8 mouse cellular contexts compared by ENCODE assay signal in the genomic region with DNA sequence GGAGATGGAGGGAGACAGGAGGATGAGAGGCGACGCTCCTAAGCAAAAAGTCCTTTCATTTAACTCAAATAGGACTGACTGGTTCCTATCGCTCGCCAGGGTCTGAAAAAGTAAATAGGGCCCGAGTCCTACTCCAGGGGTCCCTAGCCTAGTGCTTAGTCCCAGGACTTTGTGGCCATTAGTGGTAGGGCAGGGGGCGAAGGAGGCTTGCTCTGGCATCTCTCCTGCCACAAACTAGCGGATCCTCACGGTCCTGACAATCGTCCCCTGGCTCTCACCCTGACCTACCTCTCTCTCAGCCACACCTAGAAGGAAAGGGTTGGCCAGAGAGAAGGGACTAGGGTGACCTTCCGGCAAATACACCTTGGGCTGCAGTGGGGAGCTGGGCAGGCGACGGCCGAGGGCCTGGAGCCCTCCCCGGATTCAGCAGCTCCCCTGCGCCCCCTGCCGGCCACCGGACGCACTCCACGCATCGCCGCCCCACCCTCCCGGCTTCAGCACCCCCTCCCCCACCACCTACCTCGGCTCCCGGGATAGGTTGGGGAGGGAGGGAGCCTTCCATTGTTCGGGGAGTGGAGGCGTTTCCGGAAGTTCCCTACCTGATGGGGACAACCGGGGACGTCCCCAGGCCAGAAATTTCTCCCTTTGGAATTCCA.
DNase-seq lines count a peak whose midpoint lies in the region; ATAC-seq lines count a peak whose summit lies in the region.

No protein-coding gene starts in this region.

- ATAC-seq in embryonic facial prominence, embryonic 11.5 days (replicated peaks; ENCODE audit: insufficient number of reproducible peaks, low FRiP score, low TSS enrichment, low read depth) = peak; percentile 76
- ATAC-seq in midbrain, embryonic 11.5 days (ENCODE audit: low FRiP score) = peak; percentile 91

- peaks cover 2% of the 10 kb centered on the region; the same call in 1 of the 2 replicates for H3K4me1 ChIP-seq in embryonic facial prominence, embryonic 11.5 days (ENCODE audit: control insufficient read depth, insufficient read depth, low read length)
- H3K4me1 ChIP-seq in limb, embryonic 10.5 days = peaks cover 32% of the 10 kb centered on the region
- peaks cover 15% of the 10 kb centered on the region for H3K4me1 ChIP-seq in midbrain, embryonic 11.5 days (ENCODE audit: control insufficient read depth, insufficient read depth, low read length)

- no peaks in the 10 kb centered on the region for H3K9me3 ChIP-seq in embryonic facial prominence, embryonic 11.5 days (replicated peaks; ENCODE audit: control insufficient read depth, low read length)
- H3K9me3 ChIP-seq in limb, embryonic 10.5 days (replicated peaks) = no peaks in the 10 kb centered on the region
- H3K9me3 ChIP-seq in midbrain, embryonic 11.5 days (ENCODE audit: control insufficient read depth, low read length) = no peaks in the 10 kb centered on the region

- H3K9ac ChIP-seq in embryonic facial prominence, embryonic 11.5 days (replicated peaks; ENCODE audit: low read length) = peak overlapping the region; percentile 41
- H3K9ac ChIP-seq in midbrain, embryonic 11.5 days (ENCODE audit: low read length) = peak overlapping the region; percentile 43

- no peaks in the 10 kb centered on the region for H3K36me3 ChIP-seq in embryonic facial prominence, embryonic 11.5 days (replicated peaks; ENCODE audit: control insufficient read depth, insufficient read depth, low read depth, low read length)
- H3K36me3 ChIP-seq in limb, embryonic 10.5 days = no peaks in the 10 kb centered on the region
- no peaks in the 10 kb centered on the region for H3K36me3 ChIP-seq in midbrain, embryonic 11.5 days (ENCODE audit: control insufficient read depth, insufficient read depth, low read length)

- peak; percentile 94 for DNase-seq in adrenal gland, postnatal 10 days
- peak; percentile 88 for DNase-seq in embryonic facial prominence, embryonic 11.5 days (ENCODE audit: low spot score)
- peak; percentile 89 to 93 for DNase-seq in heart, adult 18-20 months
- peak; percentile 86 for DNase-seq in kidney, adult 18-20 months
- peak; percentile 98 for DNase-seq in limb, embryonic 10.5 days (ENCODE audit: low spot score)
- DNase-seq in midbrain, embryonic 11.5 days (ENCODE audit: low spot score, missing footprints) = peak; percentile 99
- DNase-seq in right cerebral cortex, postnatal 36 days (ENCODE audit: low spot score in 2 of 2) = peak; percentile 59 to 68
- peak; percentile 80 to 86 for DNase-seq in urinary bladder, postnatal 36 days (ENCODE audit: low spot score in 2 of 2)

- no peak overlapping the region for H3K27ac ChIP-seq in embryonic facial prominence, embryonic 11.5 days (replicated peaks; ENCODE audit: low read depth, low read length)
- peak overlapping the region; percentile 51 for H3K27ac ChIP-seq in limb, embryonic 10.5 days
- H3K27ac ChIP-seq in midbrain, embryonic 11.5 days (ENCODE audit: low read depth, low read length) = no peak overlapping the region

- 13% methylated on average over 28 of the region's 29 CpGs for WGBS in embryonic facial prominence, embryonic 11.5 days
- WGBS in limb, embryonic 10.5 days = 12% methylated on average over 29 of the region's 29 CpGs
- WGBS in midbrain, embryonic 11.5 days = 11% methylated on average over 26 of the region's 29 CpGs

- H3K4me2 ChIP-seq in embryonic facial prominence, embryonic 11.5 days (ENCODE audit: low read depth, low read length) = peak overlapping the region; percentile 52
- H3K4me2 ChIP-seq in midbrain, embryonic 11.5 days = peak overlapping the region; percentile 55

- peak overlapping the region; percentile 31 for H3K4me3 ChIP-seq in embryonic facial prominence, embryonic 11.5 days (ENCODE audit: low read depth, low read length)
- H3K4me3 ChIP-seq in limb, embryonic 10.5 days = peak overlapping the region; percentile 55
- H3K4me3 ChIP-seq in midbrain, embryonic 11.5 days (ENCODE audit: low read depth, low read length) = peak overlapping the region; percentile 33

- no peaks in the 10 kb centered on the region for H3K27me3 ChIP-seq in embryonic facial prominence, embryonic 11.5 days (ENCODE audit: control insufficient read depth, insufficient read depth, low read length)
- H3K27me3 ChIP-seq in limb, embryonic 10.5 days (ENCODE audit: low read depth, poor library complexity, severe bottlenecking) = peaks cover 10% of the 10 kb centered on the region; the same call in 1 of the 2 replicates
- no peaks in the 10 kb centered on the region; the same call in 1 of the 2 replicates for H3K27me3 ChIP-seq in midbrain, embryonic 11.5 days (ENCODE audit: control insufficient read depth, insufficient read depth, low read length)
